Mouse (Mus musculus) adrenal gland, postnatal 4 days (tissue): ENCODE results near the gene Ift52. TPM values are rescaled to one million over a fixed set of nuclear protein-coding genes. Genes with fewer than 3 reads are reported as not detected.

Experiments
- DNase-seq, 2 experiments: peaks; one replicate each; pipeline ENCODE4 v3.0.0; 2021 to 2022; ENCODE audit warnings: low spot score in 2 of 2, mixed read lengths in 2 of 2
- microRNA-seq: library from miRNA; unstranded; fragments of <30 nt; microRNA quantifications from one replicate; pipeline ENCODE4 v1.2.0, GENCODE M21; 2021
- total RNA-seq, 2 experiments: library from RNA; stranded (reverse); gene quantifications; 2 replicates each; pipeline ENCODE4 v1.2.3; 2021

The Ift52 gene
- total RNA-seq, 2 experiments from 2014 or later = 56.6 to 62.0 TPM

- DNase-seq = no peak
Observed at GRCm38 (mm10) chr2:163073023-163073757, 56.0 kb downstream of the Ift52 start.

GRCm38 (mm10) chr2:163074006-163074405 lies 56.9 kb downstream of the Ift52 start:
- no peak for DNase-seq

GRCm38 (mm10) chr2:163074808-163075207 lies 57.7 kb downstream of the Ift52 start:
- DNase-seq = no peak

- no peak for DNase-seq
Observed at GRCm38 (mm10) chr2:163075234-163075633, 58.1 kb downstream of the Ift52 start.

GRCm38 (mm10) chr2:163079041-163079440 lies 61.9 kb downstream of the Ift52 start:
- no peak for DNase-seq

- DNase-seq = no peak
Observed at GRCm38 (mm10) chr2:163082591-163082990, 65.4 kb downstream of the Ift52 start.

- DNase-seq = no peak
Observed at GRCm38 (mm10) chr2:163084519-163084918, 67.4 kb downstream of the Ift52 start.

- DNase-seq = no peak
Observed at GRCm38 (mm10) chr2:163085047-163085446, 67.9 kb downstream of the Ift52 start.

GRCm38 (mm10) chr2:163086561-163086960 lies 69.4 kb downstream of the Ift52 start:
- DNase-seq = no peak

GRCm38 (mm10) chr2:163087728-163088127 lies 70.6 kb downstream of the Ift52 start, which contains the start of gene Gtsf1l:
Gene Gtsf1l, minus strand, starts transcription at chr2:163087855.
- DNase-seq = no peak

GRCm38 (mm10) chr2:163089475-163090123 lies 72.4 kb downstream of the Ift52 start:
- DNase-seq = no peak

GRCm38 (mm10) chr2:163094909-163095308 lies 77.8 kb downstream of the Ift52 start:
- no peak for DNase-seq

Small RNAs within 50 kb of the gene (microRNA-seq; reads per million reads assigned to microRNA genes)
- gene Gm22174 (not detected), gene Mir7003 (not detected)

Other genes with a start within 250 kb of the Ift52 start
- gene Srsf6, start 85.8 kb upstream of the Ift52 start, total RNA-seq = 100 to 1,000 TPM; 244 to 280 TPM
- gene L3mbtl1, start 73.9 kb upstream of the Ift52 start, total RNA-seq = 1 to 10 TPM in 1 of 2 experiments, under 1 TPM in 1; 0.53 to 1.0 TPM
- gene Sgk2, start 30.0 kb upstream of the Ift52 start, total RNA-seq = 1 to 10 TPM; 1.9 to 3.6 TPM
- 10 to 100 TPM; 20.4 to 24.0 TPM for gene Mybl2, start 37.3 kb downstream of the Ift52 start, total RNA-seq
- gene Gtsf1l, start 70.5 kb downstream of the Ift52 start, total RNA-seq = not detected
- gene Tox2, start 185.8 kb downstream of the Ift52 start, total RNA-seq = 1 to 10 TPM; 8.0 to 9.5 TPM